Mouse (Mus musculus) layer of hippocampus, adult 18-20 months (tissue): ENCODE measurements around the gene Slc25a1. TPM values are rescaled to one million over a fixed set of nuclear protein-coding genes. Genes with fewer than 3 reads are reported as not detected.
"Not testable (repeated sequence)": the region's sequence is repeated elsewhere in the genome, so short reads cannot be mapped to it uniquely, and the experiment has no call there.

Source experiments
- DNase-seq, 2 experiments: peaks; one replicate each; pipeline ENCODE4 v3.0.0; 2022; ENCODE audit warnings: low spot score in 2 of 2
- long read RNA-seq: library from polyadenylated mRNA; stranded (forward); transcript quantifications from one replicate; pipeline ENCODE4 v2.0.0, GENCODE M21; 2021
- total RNA-seq, 2 experiments: library from RNA; stranded (reverse); gene quantifications; 2 replicates each; pipeline ENCODE4 v1.2.3; 2021

Gene Slc25a1
- total RNA-seq: 10 to 100 TPM; 42.0 to 45.9 TPM
- long read RNA-seq, transcript Slc25a1-201 (9 exons, 1,666 nt): major isoform, 37 of 54 reads
- long read RNA-seq, partial matches to known transcripts: 7 of 54 reads
- long read RNA-seq, other reads (novel, unspliced or antisense): 10 of 54 reads

- peak; percentile 75 to 83 for DNase-seq
Measured at GRCm38 (mm10) chr16:17928087-17928580, at the start of gene Slc25a1. Gene Slc25a1, minus strand, starts transcription at chr16:17928219.

GRCm38 (mm10) chr16:17971853-17972252, 43.8 kb upstream of the Slc25a1 start:
- no peak for DNase-seq

- DNase-seq: no peak
Measured at GRCm38 (mm10) chr16:17962091-17962490, 34.1 kb upstream of the Slc25a1 start.

GRCm38 (mm10) chr16:17956052-17956638, 28.1 kb upstream of the Slc25a1 start:
- not testable (repeated sequence) for DNase-seq

GRCm38 (mm10) chr16:17951618-17952017, 23.6 kb upstream of the Slc25a1 start:
- no peak for DNase-seq

- DNase-seq: no peak
Measured at GRCm38 (mm10) chr16:17950068-17950467, 22.0 kb upstream of the Slc25a1 start.

- DNase-seq: no peak
Measured at GRCm38 (mm10) chr16:17949421-17949877, 21.4 kb upstream of the Slc25a1 start.

- DNase-seq: no peak
Measured at GRCm38 (mm10) chr16:17945081-17945831, 17.2 kb upstream of the Slc25a1 start.

GRCm38 (mm10) chr16:17943466-17943865, 15.4 kb upstream of the Slc25a1 start:
- DNase-seq: no peak

- no peak for DNase-seq
Measured at GRCm38 (mm10) chr16:17939255-17939751, 11.3 kb upstream of the Slc25a1 start.

- peak in 1 of 2 experiments; percentile 48 for DNase-seq
Measured at GRCm38 (mm10) chr16:17938821-17939220, 10.8 kb upstream of the Slc25a1 start.

- no peak for DNase-seq
Measured at GRCm38 (mm10) chr16:17938187-17938586, 10.2 kb upstream of the Slc25a1 start.

- DNase-seq: no peak
Measured at GRCm38 (mm10) chr16:17936776-17937175, 8.8 kb upstream of the Slc25a1 start.

GRCm38 (mm10) chr16:17934445-17934910, 6.5 kb upstream of the Slc25a1 start:
- no peak for DNase-seq

- DNase-seq: no peak
Measured at GRCm38 (mm10) chr16:17933594-17934444, 5.8 kb upstream of the Slc25a1 start.

GRCm38 (mm10) chr16:17931906-17932460, 4.0 kb upstream of the Slc25a1 start:
- no peak for DNase-seq

- no peak for DNase-seq
Measured at GRCm38 (mm10) chr16:17929631-17930030, 1.6 kb upstream of the Slc25a1 start.

- no peak for DNase-seq
Measured at GRCm38 (mm10) chr16:17929211-17929610, 1.2 kb upstream of the Slc25a1 start.

GRCm38 (mm10) chr16:17928627-17929104, 647 bp upstream of the Slc25a1 start:
- DNase-seq: peak in 1 of 2 experiments; percentile 56

GRCm38 (mm10) chr16:17927351-17928082, 502 bp downstream of the Slc25a1 start:
- DNase-seq: peak in 1 of 2 experiments; percentile 19
